Mouse (Mus musculus): ENCODE results near the gene Nhsl1.
"Not testable (repeated sequence)": the region's sequence is repeated elsewhere in the genome, so short reads cannot be mapped to it uniquely, and the experiment has no call there.

The Nhsl1 gene

DNA sequence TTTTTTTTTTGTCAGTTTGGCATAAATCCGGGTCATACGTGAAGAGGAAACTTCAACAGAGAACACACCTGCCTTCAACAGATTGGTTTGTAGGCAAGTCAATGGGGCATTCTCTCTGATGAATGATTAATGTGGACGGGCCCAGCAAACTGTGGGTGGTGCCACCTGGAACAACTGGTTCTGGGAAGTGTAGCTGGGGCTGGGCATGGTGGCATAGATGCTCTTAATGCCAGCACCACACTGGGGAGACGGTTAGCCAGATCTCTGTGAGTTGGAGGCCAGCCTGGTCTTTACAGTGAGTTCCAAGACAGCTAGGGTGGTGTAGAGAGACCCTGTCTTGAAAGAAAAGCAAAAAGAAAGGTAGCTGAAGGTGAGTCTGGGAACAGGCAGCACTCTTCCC lies 228.6 kb downstream of the Nhsl1 start:
- DNase-seq = no peak

DNA sequence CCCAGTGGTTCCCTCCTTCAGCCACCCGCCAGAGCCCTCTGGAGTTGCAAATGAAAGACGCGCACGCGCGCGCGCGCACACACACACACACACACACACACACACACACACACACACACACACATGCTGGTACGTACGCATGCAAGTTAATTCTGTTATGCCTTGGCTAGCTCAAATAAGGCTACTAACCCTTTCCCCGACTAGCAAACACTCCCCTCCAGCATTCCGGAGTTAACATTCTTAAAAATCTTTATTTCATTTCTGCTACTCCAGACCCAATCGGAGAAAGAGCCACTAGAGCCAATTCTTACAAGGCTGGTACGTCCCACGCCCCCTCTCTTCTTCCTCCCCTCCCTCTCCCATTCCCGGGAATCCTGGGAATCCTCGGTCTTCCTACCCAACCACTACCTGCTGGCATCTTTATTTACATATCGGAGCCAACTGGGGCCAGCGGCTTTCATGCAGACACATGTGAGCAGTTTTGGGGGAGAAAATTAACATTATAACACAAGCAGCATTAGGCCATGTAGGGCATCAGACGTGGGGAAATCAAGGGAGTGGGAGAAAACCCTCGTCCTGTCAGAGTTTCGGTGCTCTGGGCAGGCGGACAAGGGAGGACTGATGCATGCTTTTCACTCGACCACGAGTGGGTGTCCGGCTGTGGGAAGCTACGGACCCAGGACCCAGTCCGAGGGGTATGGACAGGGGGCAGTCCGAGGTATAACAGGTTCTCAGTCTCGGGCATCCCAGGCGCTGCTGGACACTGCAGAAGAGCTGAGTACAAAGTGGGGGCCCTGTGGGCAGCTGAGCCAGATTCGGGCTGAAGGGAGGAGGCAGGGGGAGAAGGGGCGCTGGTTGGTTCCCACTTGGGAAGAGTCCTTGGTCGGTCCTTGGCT lies 230.8 kb downstream of the Nhsl1 start:
- DNase-seq = no peak

DNA sequence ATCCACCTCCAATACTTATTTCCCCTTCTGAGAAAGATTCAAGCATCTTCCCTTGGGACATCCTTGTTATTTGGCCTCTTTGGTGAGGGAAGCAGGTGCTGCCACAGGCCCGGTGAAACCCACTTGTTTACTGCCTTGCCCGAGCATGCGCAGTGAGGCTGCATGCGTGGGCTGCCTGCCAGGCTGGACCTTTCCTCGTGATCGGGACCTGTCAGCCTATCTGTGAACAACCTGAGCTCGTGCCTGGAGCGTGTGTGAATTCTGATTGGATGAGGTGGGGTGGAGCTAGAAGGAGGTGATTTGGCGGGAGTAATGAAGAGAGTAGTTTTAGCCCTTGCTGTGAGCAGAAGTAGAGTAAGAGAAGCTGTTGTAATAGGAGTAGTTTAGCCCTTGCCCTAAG lies 240.3 kb downstream of the Nhsl1 start:
- not testable (repeated sequence) for DNase-seq

DNA sequence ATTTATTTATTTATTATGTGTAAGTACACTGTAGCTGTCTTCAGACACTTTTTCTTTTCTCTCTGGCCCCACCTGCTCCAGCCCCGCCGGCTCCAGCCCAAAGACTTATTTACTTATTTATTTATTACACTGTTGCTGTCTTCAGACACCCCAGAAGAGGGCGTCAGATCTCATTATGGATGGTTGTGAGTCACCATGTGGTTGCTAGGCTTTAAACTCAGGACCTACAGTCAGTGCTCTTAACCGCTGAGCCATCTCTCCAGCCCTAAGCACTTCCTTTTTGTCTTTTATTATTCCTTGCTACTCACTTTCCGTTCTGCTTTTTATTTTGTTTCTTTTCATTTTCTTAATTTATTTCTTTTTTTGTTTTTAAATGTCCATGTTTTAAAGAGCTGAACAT lies 242.7 kb downstream of the Nhsl1 start:
- DNase-seq = no peak

DNA sequence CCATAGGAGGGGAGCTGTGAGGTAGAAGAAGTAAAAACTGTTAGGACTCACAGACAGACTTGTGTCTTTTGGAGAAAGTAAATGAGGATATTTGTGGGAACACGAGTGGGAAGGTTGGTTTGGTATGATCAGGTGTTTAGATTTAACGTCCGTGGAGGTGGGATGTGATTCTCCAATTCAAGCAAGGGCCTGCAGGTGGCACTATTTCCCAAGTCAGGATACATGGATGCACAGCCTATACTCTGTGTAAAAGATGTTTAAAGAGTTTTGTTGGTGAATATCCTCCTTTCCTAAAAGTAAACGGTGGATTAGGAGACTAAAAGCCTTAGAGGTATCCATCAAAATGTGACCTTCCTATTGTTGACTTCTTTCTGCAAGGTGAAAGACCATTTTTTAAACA lies 244.2 kb downstream of the Nhsl1 start:
- DNase-seq = peak; percentile 30

DNA sequence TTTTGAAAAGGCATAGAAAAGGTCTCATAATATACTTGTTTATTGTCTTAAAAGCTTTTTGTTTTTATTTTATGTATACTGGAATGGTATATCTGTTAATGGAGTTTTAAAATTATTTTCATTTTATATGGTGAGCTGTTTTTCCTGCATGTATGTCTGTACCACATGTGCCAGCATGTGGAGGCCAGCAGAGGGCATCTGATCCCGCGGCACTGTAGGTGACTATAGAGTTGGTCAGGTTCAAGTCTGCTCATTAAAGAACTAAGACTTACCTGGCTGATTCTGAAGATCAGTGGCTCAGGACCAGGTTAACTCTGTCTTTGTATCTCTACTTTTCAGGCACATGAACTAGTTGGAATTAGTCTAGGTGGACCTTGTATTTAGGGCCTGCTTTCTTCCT lies 253.8 kb downstream of the Nhsl1 start:
- DNase-seq = peak; percentile 20
